Mouse (Mus musculus): ENCODE results near the gene Nrbf2. TPM values are rescaled to one million over a fixed set of nuclear protein-coding genes. Genes with fewer than 3 reads are reported as not detected.

Gene Nrbf2
- polyA plus RNA-seq, 1 experiment from 2014 or later = 38.6 TPM

DNA sequence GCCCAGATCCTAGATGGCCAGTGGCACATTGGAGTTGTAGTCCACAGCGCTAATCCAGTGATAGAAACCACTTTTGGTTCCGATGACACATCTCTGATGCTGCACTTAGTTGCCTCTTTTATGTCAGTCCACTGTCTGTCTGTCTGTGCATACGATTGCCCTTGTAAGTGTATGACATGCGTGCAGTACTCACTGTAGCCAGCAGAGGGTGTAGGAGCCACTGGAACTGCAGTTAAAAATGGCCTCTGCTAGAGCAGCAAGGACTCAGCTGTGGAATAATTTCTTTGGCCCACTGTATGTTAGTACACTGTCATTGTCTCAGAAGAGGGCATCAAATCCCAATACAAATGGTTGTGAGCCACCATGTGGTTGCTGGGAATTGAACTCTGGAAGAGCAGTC, 38.0 kb downstream of the Nrbf2 start:
- peaks cover 5% of the 10 kb centered on the region; the same call in 1 of the 2 replicates for H3K4me1 ChIP-seq
- H3K27ac ChIP-seq (replicated peaks) = no peak overlapping the region
- WGBS = 90% methylated on average over 4 of the region's 4 CpGs
- H3K36me3 ChIP-seq = peaks cover 44% of the 10 kb centered on the region
- no peaks in the 10 kb centered on the region for H3K27me3 ChIP-seq (replicated peaks)
- no peak for ATAC-seq (ENCODE audit: low FRiP score)
- H3K9me3 ChIP-seq (replicated peaks) = no peaks in the 10 kb centered on the region
- H3K4me3 ChIP-seq (replicated peaks) = no peak overlapping the region
- no peak overlapping the region for H3K9ac ChIP-seq (replicated peaks)
- no peak overlapping the region for H3K4me2 ChIP-seq

DNA sequence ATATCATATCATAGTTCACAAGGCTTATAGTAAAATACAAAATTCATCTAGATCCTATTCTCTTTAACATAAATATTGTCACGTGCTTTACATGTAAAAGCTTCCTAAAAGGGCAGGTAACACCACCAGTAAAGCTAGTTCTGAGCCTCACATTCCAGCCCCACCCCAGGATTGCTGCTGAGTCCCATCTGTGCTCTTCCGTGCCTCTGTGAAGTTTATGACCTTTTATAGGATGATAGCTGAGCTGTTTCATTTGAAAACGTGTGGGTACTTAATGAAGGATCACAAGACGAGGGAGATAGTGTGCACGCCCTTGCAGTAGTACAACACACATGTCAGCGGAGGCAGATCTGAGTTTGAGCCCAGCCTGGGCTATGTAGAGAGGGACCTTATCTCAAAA, 54.7 kb downstream of the Nrbf2 start:
- ATAC-seq (ENCODE audit: low FRiP score) = no peak
- H3K36me3 ChIP-seq = peaks cover 47% of the 10 kb centered on the region
- no peak overlapping the region for H3K27ac ChIP-seq (replicated peaks)
- H3K9me3 ChIP-seq (replicated peaks) = no peaks in the 10 kb centered on the region
- H3K27me3 ChIP-seq (replicated peaks) = no peaks in the 10 kb centered on the region
- H3K4me3 ChIP-seq (replicated peaks) = no peak overlapping the region
- H3K4me2 ChIP-seq = no peak overlapping the region
- peaks cover 8% of the 10 kb centered on the region; the same call in 1 of the 2 replicates for H3K4me1 ChIP-seq
- WGBS = 46% methylated on average over 6 of the region's 6 CpGs
- no peak overlapping the region for H3K9ac ChIP-seq (replicated peaks)

DNA sequence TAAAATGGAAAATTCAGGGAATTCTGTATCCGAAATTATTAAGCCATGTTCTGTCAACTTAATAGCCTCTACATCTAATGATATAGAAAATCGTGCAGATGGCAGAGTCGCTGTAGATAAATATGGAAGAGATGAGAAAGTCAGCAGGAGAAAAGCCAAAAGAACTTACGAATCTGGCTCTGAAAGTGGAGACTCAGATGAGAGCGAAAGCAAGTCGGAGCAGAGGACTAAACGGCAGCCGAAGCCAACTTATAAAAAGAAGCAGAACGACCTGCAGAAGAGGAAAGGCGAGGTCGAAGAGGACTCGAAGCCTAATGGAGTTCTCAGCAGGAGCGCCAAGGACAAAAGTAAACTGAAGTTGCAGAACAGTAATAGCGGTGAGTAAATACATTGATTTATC, 58.6 kb downstream of the Nrbf2 start:
- Histone ChIP-seq H3K4me1 (peaks cover 9% of the 10 kb centered on the region), H3K9ac (replicated peaks) (no peak overlapping the region), H3K4me3 (replicated peaks) (no peak overlapping the region), H3K9me3 (replicated peaks) (no peaks in the 10 kb centered on the region), H3K36me3 (peaks cover 41% of the 10 kb centered on the region), H3K27ac (replicated peaks) (peak overlapping the region; percentile 68), H3K4me2 (no peak overlapping the region), H3K27me3 (replicated peaks) (no peaks in the 10 kb centered on the region)
- no peak for ATAC-seq (ENCODE audit: low FRiP score)
- 80% methylated on average over 14 of the region's 14 CpGs for WGBS

DNA sequence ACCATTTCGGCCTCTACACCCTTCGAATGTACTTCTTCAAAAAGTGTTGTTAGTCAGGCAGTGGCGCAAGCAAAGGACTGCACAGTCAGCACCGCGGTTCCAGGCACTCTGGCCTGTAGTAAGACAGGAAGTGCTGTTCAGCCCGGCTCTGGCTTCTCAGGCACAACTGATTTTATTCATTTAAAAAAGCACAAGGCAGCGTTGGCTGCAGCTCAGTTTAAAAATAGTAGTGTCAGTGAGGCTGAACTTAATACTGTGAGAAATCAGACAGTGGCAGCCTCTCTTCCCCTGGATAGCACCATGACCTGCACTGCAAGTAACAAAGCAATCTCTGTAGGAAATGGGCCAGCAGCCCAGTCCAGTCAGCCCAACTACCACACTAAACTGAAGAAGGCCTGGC, 59.0 kb downstream of the Nrbf2 start:
- ATAC-seq (ENCODE audit: low FRiP score) = peak; percentile 47; the same call in 1 of the 2 replicates
- WGBS = 72% methylated on average over 7 of the region's 7 CpGs

DNA sequence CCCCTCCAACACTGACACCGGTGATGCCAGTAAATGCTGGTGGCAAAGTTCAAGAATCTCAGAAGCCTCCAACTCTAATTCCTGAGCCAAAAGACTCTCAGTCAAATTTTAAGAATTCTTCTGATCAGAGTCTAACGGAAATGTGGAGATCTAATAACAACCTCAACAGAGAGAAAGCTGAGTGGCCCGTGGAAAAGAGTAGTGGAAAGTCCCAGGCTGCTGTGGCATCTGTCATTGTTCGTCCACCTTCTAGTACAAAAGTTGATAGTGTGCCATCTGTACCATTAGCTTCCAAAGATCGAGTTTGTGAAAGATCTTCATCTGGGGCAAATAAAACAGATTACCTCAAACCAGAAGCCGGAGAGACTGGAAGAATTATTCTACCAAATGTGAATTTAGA, 59.6 kb downstream of the Nrbf2 start:
- H3K4me3 ChIP-seq (replicated peaks) = no peak overlapping the region
- H3K4me2 ChIP-seq = no peak overlapping the region
- 89% methylated on average over 6 of the region's 6 CpGs for WGBS
- peaks cover 31% of the 10 kb centered on the region for H3K36me3 ChIP-seq
- H3K27ac ChIP-seq (replicated peaks) = peak overlapping the region; percentile 68; the same call in 1 of the 2 replicates
- ATAC-seq (ENCODE audit: low FRiP score) = no peak
- peaks cover 14% of the 10 kb centered on the region for H3K4me1 ChIP-seq
- H3K9me3 ChIP-seq (replicated peaks) = no peaks in the 10 kb centered on the region
- H3K27me3 ChIP-seq (replicated peaks) = no peaks in the 10 kb centered on the region
- no peak overlapping the region for H3K9ac ChIP-seq (replicated peaks)

More for the DNA sequence above, 59.0 kb downstream of the Nrbf2 start:
- H3K36me3 ChIP-seq = peaks cover 37% of the 10 kb centered on the region
- H3K9me3 ChIP-seq (replicated peaks) = no peaks in the 10 kb centered on the region
- peaks cover 13% of the 10 kb centered on the region for H3K4me1 ChIP-seq
- H3K4me3 ChIP-seq (replicated peaks) = no peak overlapping the region
- H3K9ac ChIP-seq (replicated peaks) = no peak overlapping the region
- no peaks in the 10 kb centered on the region for H3K27me3 ChIP-seq (replicated peaks)
- no peak overlapping the region for H3K4me2 ChIP-seq
- peak overlapping the region; percentile 68 for H3K27ac ChIP-seq (replicated peaks)

DNA sequence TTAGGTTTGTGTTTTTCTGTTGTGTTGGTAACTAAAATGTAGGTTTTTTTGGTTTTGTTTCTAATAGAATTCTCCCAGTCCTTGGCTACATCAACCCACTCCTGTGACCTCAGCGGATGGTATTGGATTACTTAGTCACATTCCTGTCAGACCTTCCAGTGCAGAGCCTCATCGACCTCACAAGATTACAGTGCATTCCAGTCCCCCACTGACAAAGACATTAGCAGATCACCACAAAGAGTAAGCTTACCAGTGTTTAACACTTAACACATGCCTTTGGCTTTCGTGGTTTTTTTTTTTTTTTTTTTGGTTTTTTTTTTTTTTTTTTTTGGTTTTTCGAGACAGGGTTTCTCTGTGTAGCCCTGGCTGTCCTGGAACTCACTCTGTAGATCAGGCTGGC, 61.2 kb downstream of the Nrbf2 start:
- H3K4me3 ChIP-seq (replicated peaks) = no peak overlapping the region
- no peak overlapping the region for H3K27ac ChIP-seq (replicated peaks)
- peaks cover 44% of the 10 kb centered on the region for H3K36me3 ChIP-seq
- no peak for ATAC-seq (ENCODE audit: low FRiP score)
- no peaks in the 10 kb centered on the region for H3K27me3 ChIP-seq (replicated peaks)
- no peaks in the 10 kb centered on the region for H3K9me3 ChIP-seq (replicated peaks)
- H3K4me2 ChIP-seq = no peak overlapping the region
- 86% methylated on average over 3 of the region's 4 CpGs for whole genome bisulfite sequencing
- H3K4me1 ChIP-seq = peaks cover 14% of the 10 kb centered on the region
- H3K9ac ChIP-seq (replicated peaks) = no peak overlapping the region

DNA sequence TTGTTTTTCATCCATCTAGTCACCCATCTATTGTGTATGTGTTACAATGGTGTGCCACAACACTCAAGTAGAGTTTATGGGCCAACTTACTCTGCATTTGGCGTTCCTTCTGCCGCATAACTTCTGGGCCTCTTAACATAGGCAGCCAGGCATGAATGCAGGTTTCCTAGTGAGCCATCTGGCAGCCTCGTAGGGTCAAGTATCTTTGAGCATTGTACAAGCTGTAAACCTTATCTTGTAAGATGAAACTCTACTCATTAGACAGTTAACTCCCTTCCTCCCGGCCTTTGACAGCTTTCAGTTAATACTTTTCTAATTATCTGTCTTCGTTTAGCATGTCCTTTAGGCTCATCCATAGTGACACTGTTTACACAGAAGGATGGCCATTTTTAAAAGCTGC, 63.8 kb downstream of the Nrbf2 start:
- ATAC-seq (ENCODE audit: low FRiP score) = no peak
- peaks cover 10% of the 10 kb centered on the region for H3K4me1 ChIP-seq
- no peaks in the 10 kb centered on the region for H3K27me3 ChIP-seq (replicated peaks)
- no peak overlapping the region for H3K4me2 ChIP-seq
- no peaks in the 10 kb centered on the region for H3K9me3 ChIP-seq (replicated peaks)
- no peak overlapping the region for H3K27ac ChIP-seq (replicated peaks)
- H3K4me3 ChIP-seq (replicated peaks) = no peak overlapping the region
- WGBS = 49% methylated on average over 5 of the region's 5 CpGs
- no peak overlapping the region for H3K9ac ChIP-seq (replicated peaks)
- peaks cover 37% of the 10 kb centered on the region for H3K36me3 ChIP-seq

DNA sequence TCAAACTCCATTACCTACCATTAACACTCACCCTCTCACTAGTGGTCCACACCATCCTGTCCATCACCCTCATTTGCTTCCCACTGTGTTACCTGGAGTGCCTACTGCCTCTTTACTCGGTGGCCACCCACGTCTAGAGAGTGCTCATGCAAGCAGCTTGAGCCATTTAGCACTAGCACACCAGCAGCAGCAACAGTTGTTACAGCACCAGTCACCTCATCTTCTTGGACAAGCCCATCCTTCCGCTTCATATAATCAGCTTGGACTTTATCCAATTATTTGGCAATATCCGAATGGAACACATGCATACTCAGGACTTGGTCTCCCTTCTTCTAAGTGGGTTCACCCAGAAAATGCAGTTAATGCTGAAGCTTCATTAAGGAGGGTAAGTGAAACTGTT, 64.9 kb downstream of the Nrbf2 start:
- Histone ChIP-seq H3K4me3 (replicated peaks) (no peak overlapping the region), H3K36me3 (peaks cover 28% of the 10 kb centered on the region), H3K27ac (replicated peaks) (no peak overlapping the region), H3K4me1 (peaks cover 6% of the 10 kb centered on the region; the same call in 1 of the 2 replicates), H3K9ac (replicated peaks) (no peak overlapping the region), H3K4me2 (no peak overlapping the region), H3K9me3 (replicated peaks) (no peaks in the 10 kb centered on the region), H3K27me3 (replicated peaks) (no peaks in the 10 kb centered on the region)
- WGBS = 83% methylated on average over 4 of the region's 4 CpGs
- no peak for ATAC-seq (ENCODE audit: low FRiP score)

DNA sequence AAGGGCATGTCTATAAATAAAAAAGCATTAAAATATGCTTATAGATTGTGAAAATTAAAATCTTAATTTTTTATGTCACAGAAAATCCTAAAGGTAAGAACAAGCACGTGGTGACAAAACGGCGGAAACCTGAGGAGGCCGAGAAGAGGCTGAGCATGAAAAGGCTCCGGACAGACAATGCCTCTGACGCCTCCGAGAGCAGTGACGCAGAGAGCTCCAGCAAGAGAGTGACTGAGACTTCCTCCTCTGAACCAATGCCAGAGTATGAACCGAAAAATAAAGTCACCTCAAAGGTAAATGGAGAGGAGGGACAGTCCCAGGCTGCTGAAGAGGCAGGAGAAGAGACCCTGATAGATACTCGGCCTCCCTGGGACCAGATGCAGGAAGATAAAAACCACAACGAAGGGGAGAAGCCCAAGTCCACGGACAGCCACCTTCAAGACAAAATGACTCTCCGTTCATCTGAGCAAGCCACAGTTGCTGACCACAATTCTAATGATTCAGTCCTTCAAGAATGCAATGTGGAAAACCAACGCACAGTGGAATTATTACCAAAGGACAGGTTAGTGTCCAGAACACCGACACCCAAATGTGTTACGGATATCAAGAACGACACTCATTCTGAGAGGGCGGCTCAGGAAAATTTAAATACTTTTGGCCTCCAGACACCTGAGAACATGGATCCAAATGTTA, 66.1 kb downstream of the Nrbf2 start:
- H3K9ac ChIP-seq (replicated peaks) = no peak overlapping the region
- 93% methylated on average over 18 of the region's 18 CpGs for WGBS
- no peak for ATAC-seq (ENCODE audit: low FRiP score)
- H3K27me3 ChIP-seq (replicated peaks) = no peaks in the 10 kb centered on the region
- no peaks in the 10 kb centered on the region for H3K9me3 ChIP-seq (replicated peaks)
- no peak overlapping the region for H3K4me2 ChIP-seq
- H3K27ac ChIP-seq (replicated peaks) = no peak overlapping the region
- H3K4me1 ChIP-seq = peaks cover 6% of the 10 kb centered on the region; the same call in 1 of the 2 replicates
- peaks cover 20% of the 10 kb centered on the region for H3K36me3 ChIP-seq
- no peak overlapping the region for H3K4me3 ChIP-seq (replicated peaks)

DNA sequence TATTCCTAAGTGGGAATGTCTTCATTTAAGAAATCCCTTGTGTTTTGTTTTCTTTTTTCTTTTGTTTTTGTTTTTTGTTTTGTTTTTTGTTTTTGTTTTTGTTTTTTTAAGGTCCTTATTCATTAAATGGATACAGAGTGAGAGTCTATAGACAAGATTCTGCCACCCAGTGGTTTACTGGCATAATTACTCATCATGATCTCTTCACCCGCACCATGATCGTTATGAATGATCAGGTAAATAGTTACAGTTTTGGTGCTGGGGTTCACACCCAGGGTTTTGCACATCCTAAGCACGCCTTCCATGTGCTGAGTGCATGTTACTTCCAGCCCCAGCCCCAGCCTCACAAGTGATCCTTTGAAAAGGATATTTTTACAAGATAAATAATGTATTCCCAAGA, 68.2 kb downstream of the Nrbf2 start:
- no peaks in the 10 kb centered on the region for H3K9me3 ChIP-seq (replicated peaks)
- H3K4me3 ChIP-seq (replicated peaks) = no peak overlapping the region
- 76% methylated on average over 3 of the region's 3 CpGs for WGBS
- H3K27ac ChIP-seq (replicated peaks) = no peak overlapping the region
- peaks cover 17% of the 10 kb centered on the region for H3K36me3 ChIP-seq
- no peaks in the 10 kb centered on the region for H3K27me3 ChIP-seq (replicated peaks)
- no peak overlapping the region for H3K4me2 ChIP-seq
- ATAC-seq (ENCODE audit: low FRiP score) = no peak
- H3K4me1 ChIP-seq = peaks cover 6% of the 10 kb centered on the region; the same call in 1 of the 2 replicates
- no peak overlapping the region for H3K9ac ChIP-seq (replicated peaks)
